Mouse (Mus musculus) adrenal gland, postnatal 36 days (tissue): ENCODE data around the gene Pnpla3. TPM values are rescaled to one million over a fixed set of nuclear protein-coding genes. Genes with fewer than 3 reads are reported as not detected.
A peak's percentile ranks its signal among the peaks of the same experiment; 100 is the strongest.
"Not testable (repeated sequence)": the region's sequence is repeated elsewhere in the genome, so short reads cannot be mapped to it uniquely, and the experiment has no call there.

Experiments used
- DNase-seq, 2 experiments: peaks; one replicate each; pipeline ENCODE4 v3.0.0; 2021; ENCODE audit warnings: mixed read lengths in 1 of 2
- long read RNA-seq, 2 experiments: library from polyadenylated mRNA; stranded (forward); transcript quantifications; one replicate each; pipeline ENCODE4 v2.0.0; 2021; ENCODE audit warnings: borderline sequencing depth in 2 of 2
- total RNA-seq, 2 experiments: library from RNA; stranded (reverse); gene quantifications; 2 replicates each; pipeline ENCODE4 v1.2.3; 2021

Gene Pnpla3
- 100 to 1,000 TPM in 1 of 2 experiments, 10 to 100 TPM in 1; 30.7 to 111 TPM for total RNA-seq
- long read RNA-seq, experiment 1, partial matches to known transcripts = 5 of 46 reads
- long read RNA-seq, experiment 1, other reads (novel, unspliced or antisense) = 40 of 46 reads
- long read RNA-seq, experiment 2, partial matches to known transcripts = 3 of 64 reads
- long read RNA-seq, experiment 2, other reads (novel, unspliced or antisense) = 58 of 64 reads

- DNase-seq = peak; percentile 97 to 98
Observed at GRCm38 (mm10) chr15:84167600-84167999, at the start of gene Pnpla3. Pnpla3 (plus strand) TSS chr15:84167837.

GRCm38 (mm10) chr15:84120612-84121011 is 47.0 kb upstream of the Pnpla3 start:
- DNase-seq = peak; percentile 24 to 43

GRCm38 (mm10) chr15:84121036-84121435 is 46.6 kb upstream of the Pnpla3 start:
- DNase-seq = peak in 1 of 2 experiments; percentile 30

- DNase-seq = no peak
Observed at GRCm38 (mm10) chr15:84123075-84123474, 44.6 kb upstream of the Pnpla3 start, which contains the start of gene Pnpla5. Pnpla5 (minus strand) TSS chr15:84123175.

GRCm38 (mm10) chr15:84124086-84124485 is 43.6 kb upstream of the Pnpla3 start:
- DNase-seq = no peak

GRCm38 (mm10) chr15:84126447-84126846 is 41.2 kb upstream of the Pnpla3 start:
- DNase-seq = no peak

GRCm38 (mm10) chr15:84126871-84127270 is 40.8 kb upstream of the Pnpla3 start:
- peak in 1 of 2 experiments; percentile 12 for DNase-seq

GRCm38 (mm10) chr15:84131096-84131786 is 36.4 kb upstream of the Pnpla3 start:
- DNase-seq = peak; percentile 53 to 81

GRCm38 (mm10) chr15:84131971-84132370 is 35.7 kb upstream of the Pnpla3 start:
- DNase-seq = peak; percentile 5 to 57

GRCm38 (mm10) chr15:84133440-84133839 is 34.2 kb upstream of the Pnpla3 start:
- peak in 1 of 2 experiments; percentile 26 for DNase-seq

GRCm38 (mm10) chr15:84135472-84135871 is 32.2 kb upstream of the Pnpla3 start:
- peak in 1 of 2 experiments; percentile 20 for DNase-seq

GRCm38 (mm10) chr15:84136473-84137415 is 30.9 kb upstream of the Pnpla3 start:
- no peak for DNase-seq

GRCm38 (mm10) chr15:84139592-84140005 is 28.0 kb upstream of the Pnpla3 start:
- no peak for DNase-seq

GRCm38 (mm10) chr15:84140109-84140508 is 27.5 kb upstream of the Pnpla3 start:
- no peak for DNase-seq

- DNase-seq = no peak
Observed at GRCm38 (mm10) chr15:84140929-84141328, 26.7 kb upstream of the Pnpla3 start.

- DNase-seq = no peak
Observed at GRCm38 (mm10) chr15:84156158-84156557, 11.5 kb upstream of the Pnpla3 start.

- DNase-seq = not testable (repeated sequence)
Observed at GRCm38 (mm10) chr15:84157530-84157929, 10.1 kb upstream of the Pnpla3 start.

GRCm38 (mm10) chr15:84161871-84162270 is 5.8 kb upstream of the Pnpla3 start:
- DNase-seq = peak in 1 of 2 experiments; percentile 53

GRCm38 (mm10) chr15:84166818-84167217 is 819 bp upstream of the Pnpla3 start:
- no peak for DNase-seq

- DNase-seq = peak in 1 of 2 experiments; percentile 47
Observed at GRCm38 (mm10) chr15:84168170-84169161, 829 bp downstream of the Pnpla3 start.

- DNase-seq = no peak
Observed at GRCm38 (mm10) chr15:84169511-84169910, 1.9 kb downstream of the Pnpla3 start.
